Mouse (Mus musculus) adipocyte (in vitro differentiated cells): ENCODE data around the gene Tmem82.

Source experiments
- DNase-seq: peaks from one replicate; pipeline ENCODE4 v3.0.0-alpha.2; 2016; ENCODE audit warnings: low spot score

Gene Tmem82

GRCm38 (mm10) chr4:141618565-141619243, at the start of gene Tmem82:
Gene Tmem82 (minus strand): TSS chr4:141618633.
- peak; percentile 57 for DNase-seq

DNA sequence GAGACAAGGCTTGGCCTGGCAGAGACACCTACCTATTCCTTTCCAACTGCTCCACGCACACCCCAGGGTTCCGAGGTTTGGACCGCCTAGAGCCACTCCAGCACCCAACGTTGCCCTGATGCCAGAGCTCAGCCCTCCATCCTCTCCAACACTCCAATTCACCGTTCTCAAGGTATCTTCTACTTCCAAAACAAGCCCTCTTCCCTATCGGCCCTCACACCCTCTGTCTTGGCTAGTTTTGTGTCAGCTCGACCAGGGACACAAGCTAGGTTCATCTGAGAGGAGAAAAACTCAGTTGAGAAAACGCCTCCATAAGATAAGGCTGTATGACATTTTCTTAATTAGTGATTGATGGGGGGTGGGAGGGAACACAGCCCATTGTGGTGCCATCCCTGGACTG, 46.4 kb upstream of the Tmem82 start, which contains the start of gene Plekhm2:
Gene Plekhm2 (minus strand): TSS at position 101 of the 400 bp plus-strand sequence.
- DNase-seq = no peak

- peak; percentile 53 for DNase-seq
Measured at GRCm38 (mm10) chr4:141664011-141664745, 45.7 kb upstream of the Tmem82 start.

GRCm38 (mm10) chr4:141663122-141663931, 44.9 kb upstream of the Tmem82 start:
- peak; percentile 21 for DNase-seq

DNA sequence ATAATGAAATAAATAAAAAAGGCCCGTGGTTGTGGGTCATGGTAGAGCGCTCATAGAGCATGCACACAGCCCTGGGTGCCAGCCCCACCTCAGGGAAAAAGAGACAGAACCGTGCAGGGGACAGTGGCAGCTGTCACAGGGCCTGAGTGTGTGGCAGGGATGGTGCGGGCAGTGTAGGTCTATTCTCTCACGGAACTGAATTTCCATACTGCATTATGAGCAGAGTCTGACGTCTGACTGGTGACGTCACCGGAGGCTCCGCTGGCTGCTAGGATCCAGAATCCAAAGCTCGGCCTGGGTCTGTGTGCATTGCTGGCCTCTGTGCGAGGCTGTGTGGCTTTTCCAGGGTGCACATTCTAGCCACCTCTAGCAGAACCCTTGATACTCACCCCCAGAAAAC, 42.5 kb upstream of the Tmem82 start:
- DNase-seq = no peak

- DNase-seq = no peak
Measured at GRCm38 (mm10) chr4:141659739-141660138, 41.3 kb upstream of the Tmem82 start.

DNA sequence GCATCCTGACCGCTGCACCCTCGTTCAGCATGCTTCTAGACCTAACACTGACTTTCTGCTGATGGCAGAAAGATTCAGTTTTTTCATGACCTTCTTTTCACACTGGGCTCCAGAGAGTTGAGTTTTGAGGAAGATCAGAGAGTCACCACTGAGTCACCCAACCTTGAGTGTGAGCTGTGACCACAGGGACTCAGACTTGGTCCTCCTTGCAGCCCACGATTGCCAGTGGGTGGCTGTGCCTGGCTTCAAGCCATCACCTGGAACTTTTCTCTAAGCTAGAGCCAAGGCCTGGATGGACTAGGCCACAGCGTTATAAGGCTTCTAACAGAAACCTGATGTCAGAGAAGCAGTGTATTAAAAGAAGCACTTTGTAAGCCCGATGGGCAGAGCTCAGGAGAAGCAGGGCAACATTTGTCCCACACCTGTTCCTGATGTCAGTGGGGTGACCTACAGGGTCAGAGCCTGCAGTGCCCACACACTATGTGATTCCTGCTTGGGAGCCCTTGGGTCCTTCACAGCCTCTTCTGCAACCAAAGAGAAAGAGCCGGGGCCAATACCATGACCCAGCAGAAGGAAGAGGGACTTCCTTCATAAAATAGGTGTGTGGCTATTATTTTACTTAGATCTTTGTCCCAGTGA, 40.5 kb upstream of the Tmem82 start:
- DNase-seq = no peak

DNA sequence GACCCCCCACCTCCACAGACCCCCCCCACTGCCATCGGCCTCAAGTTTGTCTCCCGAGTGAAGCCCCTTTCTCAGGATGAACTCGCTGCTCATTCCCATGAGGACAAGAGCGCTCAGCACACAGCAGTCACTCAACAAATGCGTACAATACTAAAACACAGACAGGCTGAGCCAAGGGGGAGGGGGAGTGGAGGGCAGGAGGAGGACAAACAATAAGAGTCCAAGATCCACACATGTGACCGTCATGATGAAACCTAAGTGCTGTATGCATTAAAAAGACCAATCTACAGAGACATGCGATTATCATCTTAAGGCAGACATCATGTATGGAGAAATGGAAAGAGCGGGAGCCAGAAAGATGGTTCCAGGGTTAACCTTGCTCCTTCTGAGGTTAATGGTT, 38.5 kb upstream of the Tmem82 start:
- DNase-seq = no peak

DNA sequence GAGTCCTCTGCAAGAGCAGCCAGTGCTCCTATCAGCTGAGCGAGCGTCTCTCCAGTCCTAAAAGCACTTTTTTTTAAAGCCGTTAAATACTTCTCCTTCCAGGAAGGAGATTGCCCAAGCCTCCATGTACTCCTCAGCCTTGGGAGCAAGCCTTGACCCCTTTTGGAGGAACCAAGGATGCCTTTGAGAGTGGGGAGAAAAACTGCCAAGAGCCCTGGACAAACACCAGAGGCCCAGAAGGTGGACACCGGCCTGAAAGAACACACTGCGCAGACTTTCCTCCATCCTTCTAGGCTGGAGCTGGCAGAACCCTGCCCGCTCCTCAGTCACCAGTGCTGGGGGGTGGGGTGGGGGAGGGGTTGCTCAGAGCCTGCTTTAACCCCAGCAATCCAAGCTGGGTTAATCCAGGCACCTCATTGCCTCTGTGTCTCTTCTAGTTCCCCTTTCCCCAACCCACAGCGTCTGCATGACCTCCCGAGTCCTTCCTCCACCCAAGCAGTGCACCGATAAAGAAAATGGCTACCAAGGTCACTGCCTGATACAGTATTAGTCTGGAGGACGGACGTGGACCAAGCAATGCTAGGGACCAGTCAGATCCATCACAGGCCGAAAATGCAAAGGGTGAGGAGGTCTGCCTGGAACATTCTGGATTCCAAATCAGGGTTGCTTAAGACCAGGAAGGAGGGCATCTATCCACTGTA, 37.6 kb upstream of the Tmem82 start:
- DNase-seq = peak; percentile 29

DNA sequence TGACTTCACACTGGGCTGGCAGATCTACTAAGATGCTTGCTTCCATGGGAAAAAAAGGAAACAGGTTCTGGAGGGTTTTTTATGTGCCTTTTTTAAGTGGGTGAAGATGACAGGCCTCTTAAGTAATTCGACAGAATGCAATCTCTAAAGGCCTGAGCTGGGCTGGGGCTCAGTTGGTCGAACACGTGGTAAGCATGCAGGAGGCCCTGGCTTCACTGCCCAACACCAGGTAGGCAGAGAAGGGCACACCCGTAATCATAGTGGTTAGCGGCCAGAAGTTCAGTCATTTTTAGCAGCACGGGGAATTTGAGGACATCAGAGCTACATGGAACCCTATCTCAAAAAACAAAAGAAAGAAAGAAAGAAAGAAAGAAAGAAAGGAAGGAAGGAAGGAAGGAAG, 36.1 kb upstream of the Tmem82 start:
- no peak for DNase-seq

DNA sequence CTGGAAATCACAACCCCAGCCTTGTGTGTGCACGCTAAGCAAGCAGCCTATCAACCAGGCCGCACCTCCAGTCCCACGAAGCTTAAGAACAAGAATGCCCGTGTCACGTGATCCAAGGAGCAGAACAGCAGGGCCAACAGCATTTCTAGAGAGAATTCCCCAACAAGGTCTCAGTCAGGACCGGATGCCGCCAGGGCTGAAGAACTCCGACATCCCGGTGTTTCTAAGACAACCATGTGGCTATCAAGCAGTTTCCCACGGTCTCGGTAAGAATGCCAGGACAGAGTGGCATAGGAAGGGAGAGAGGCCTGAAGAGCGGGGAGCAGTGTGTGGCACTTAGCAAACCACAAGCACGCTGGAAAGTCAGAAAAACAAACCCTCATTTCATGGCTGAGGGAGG, 35.4 kb upstream of the Tmem82 start:
- no peak for DNase-seq

DNA sequence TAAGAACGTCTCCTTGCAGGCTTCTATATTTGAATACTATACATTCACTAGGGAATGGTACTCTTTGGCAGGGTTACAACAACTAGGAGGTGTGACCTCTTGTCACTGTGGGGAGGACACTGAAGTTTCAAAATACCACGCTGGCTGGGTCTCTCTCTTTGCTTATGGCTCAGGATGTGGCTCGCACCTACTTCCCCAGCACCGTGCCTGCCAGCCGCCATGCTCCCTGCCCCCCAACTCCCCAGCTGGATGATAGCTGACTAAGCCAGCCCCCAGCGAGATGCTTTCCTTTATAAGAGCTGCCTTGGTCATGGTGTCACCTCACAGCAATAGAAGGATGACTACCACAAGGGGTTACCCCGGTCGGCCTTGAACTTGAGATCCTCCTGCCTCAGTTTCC, 34.6 kb upstream of the Tmem82 start:
- DNase-seq = no peak

DNA sequence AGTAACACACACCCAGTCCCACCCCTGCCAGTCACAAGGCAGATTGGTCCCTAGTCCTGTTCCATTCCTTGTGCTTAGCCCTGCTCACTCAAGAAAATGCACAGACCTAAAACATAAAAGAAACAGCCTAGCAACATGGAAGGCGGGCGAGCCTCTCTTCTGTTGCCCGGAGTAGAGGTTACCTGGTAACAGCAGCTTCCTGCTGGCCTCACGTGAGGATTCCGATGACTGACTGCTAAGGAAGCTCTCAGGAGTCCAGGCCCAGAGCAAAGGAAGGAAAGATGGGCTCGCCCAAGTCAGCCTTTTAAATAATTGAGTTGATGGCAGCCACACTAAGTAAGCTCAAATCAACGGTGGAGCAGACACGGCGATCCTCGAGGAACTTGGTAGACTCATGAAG, 33.5 kb upstream of the Tmem82 start:
- DNase-seq = no peak

GRCm38 (mm10) chr4:141651286-141651685, 32.9 kb upstream of the Tmem82 start:
- DNase-seq = no peak

DNA sequence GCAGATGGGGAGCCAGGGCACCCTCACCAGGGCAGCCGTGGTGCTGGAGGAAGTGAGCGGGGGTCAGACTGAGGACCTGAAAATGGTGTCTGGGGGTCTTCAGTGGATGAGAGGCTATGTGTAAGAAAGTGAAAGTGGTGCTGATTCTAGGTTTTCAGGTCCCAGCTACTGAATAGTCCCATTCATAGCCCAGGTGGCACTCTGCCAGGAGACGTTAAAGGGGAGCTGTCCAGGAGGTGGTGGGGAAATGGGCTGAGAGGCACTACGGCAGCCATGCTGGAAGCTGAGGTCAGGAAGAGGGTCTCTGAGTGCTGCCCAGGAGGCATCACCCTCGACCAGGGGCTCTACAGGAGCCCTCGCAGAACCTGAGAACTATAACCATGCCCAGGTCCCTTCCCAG, 30.8 kb upstream of the Tmem82 start:
- no peak for DNase-seq

DNA sequence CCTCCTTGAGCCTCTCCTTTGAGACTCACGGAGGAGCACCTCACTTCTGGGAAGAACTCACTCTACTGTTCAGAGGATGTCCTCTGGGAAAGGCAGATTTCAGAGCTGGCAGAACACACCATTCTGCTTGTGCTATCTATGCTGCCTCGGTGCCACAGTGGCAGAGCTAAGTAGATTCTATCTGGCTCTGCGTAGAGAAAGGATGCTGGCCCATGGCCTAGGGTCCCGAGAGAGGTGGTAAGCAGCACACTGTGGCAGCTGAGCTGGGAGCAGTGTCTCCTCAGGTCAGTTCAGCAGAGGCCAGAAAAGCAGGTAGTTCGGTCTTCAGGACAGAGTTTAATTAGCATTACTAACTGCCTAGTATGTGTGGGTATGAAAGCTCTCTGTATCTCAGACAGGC, 29.8 kb upstream of the Tmem82 start:
- DNase-seq = no peak

DNA sequence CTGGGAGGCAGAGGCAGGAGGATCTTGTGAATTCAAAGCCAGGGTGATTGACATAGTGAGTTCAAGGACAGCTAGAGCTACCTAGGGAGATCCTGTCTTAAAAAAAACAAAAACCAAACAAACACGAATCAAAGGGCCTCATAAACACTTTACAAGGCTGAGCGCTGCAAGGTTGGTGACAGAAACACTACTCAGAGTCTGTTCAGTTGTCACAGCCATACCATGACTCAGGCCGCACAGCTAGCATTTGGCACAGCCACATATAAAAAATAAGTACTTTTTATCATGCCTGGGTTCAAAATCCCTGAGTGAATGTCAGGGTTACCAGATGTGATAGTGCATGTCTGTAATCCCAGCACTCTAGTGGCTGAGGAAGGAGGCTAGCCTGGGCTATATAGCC, 28.8 kb upstream of the Tmem82 start:
- no peak for DNase-seq

GRCm38 (mm10) chr4:141645988-141646387, 27.6 kb upstream of the Tmem82 start:
- DNase-seq = no peak

DNA sequence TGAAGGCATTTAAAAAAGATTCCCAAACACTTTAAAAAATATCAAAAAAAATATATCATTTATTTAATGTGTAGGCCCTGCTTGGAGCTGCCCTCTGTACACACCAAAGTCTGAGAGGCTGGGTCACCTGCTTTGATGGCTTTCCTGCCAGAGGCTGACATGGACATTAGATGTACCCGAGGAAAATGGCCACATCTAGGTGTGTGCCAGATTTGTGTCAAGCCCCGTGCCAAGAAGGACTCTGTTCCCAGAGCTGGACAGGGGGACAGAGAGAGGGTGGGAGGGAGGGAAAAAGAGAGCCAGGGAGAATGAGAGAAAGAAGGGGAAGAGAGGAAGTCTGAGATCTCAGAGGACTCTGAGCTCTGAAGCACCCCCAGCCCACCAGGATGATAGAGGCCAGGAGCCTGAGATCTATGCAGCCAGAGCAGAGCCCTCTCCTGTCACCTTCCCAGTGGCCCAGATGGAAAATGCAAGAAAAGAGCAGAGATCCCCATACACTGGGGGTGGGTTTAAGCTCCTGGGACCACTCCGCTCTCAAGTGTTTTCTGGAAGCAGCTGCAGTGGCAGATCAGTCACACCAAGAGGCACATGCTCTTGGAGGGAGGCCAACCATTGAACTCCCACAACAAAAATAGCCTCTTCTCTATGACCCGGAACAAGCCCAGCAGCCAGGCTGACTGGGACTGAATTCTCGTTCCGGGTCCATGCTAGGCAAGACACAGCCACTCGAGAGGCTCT, 24.9 kb upstream of the Tmem82 start:
- DNase-seq = peak; percentile 93

DNA sequence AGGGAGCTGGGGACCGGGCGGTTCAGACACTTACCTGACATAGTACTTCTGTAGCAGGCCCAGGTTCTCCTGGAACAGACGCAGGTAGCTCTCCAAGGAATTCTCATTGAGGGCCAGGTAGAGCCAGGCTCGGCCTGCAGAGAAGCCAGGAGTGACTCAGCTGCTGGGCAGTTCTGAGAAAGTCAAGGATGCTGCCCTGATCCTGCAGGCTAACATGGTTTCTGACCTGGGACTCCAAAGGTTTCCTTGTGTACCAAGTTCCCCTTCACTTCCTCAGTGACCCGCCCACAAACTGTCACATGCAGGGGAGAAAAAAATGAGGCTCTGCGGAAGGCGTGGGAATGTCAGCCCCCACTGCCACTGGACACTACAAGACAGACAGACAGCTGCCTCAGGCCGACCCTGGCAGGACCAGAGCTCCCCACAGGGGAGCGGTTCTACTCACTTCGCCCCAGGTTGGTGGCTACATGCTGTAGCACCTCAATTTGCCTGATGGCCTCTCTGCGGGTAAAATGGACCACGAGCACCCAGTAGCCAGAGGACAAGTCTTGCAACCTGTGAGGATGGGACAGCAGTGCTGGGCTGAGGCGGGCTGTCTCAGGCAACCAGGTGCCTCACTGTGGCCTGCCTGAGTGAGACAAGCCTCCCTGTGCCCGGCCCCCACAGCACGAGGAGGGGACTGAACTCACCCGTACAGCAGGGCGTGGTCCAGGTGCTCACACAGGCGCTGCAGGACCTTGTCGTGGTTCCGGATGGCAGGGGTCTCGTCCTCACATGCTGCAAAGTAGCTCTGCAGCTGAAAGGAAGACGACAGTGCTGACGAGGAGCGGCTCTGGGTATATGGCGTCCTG, 23.8 kb upstream of the Tmem82 start:
- no peak for DNase-seq
